Mouse (Mus musculus) neutrophil, adult 5-6 weeks (primary cell): ENCODE data around the gene Tmem198b. TPM values are rescaled to one million over a fixed set of nuclear protein-coding genes. Genes with fewer than 3 reads are reported as not detected.

Experiments used
- ATAC-seq: fragments of 151-379, 151-347 bp; 2 replicates; pipeline ENCODE4 v1.8.0; 2017; ENCODE audit warnings: mild to moderate bottlenecking, moderate TSS enrichment; ENCODE audit not compliant: insufficient number of reproducible peaks, poor library complexity, low FRiP score, severe bottlenecking; ENCODE audit errors: extremely low read depth
- total RNA-seq: library from RNA; stranded (forward); fragments of 200-1000 nt; gene quantifications from 2 replicates; pipeline ENCODE4 v1.2.3, GENCODE M21; 2017

The Tmem198b gene
- total RNA-seq, 1 experiment from 2014 or later: 8.0 TPM

- no peak for ATAC-seq
Observed at GRCm38 (mm10) chr10:128803361-128803760, 809 bp downstream of the Tmem198b start.

- no peak for ATAC-seq
Observed at GRCm38 (mm10) chr10:128802956-128803355, 1.2 kb downstream of the Tmem198b start.

- no peak for ATAC-seq
Observed at GRCm38 (mm10) chr10:128801981-128802495, 2.1 kb downstream of the Tmem198b start.

- no peak for ATAC-seq
Observed at GRCm38 (mm10) chr10:128798676-128799075, 5.5 kb downstream of the Tmem198b start.

GRCm38 (mm10) chr10:128795581-128795980 is 8.6 kb downstream of the Tmem198b start:
- no peak for ATAC-seq

GRCm38 (mm10) chr10:128794391-128794790 is 9.8 kb downstream of the Tmem198b start:
- no peak for ATAC-seq

GRCm38 (mm10) chr10:128793258-128793657 is 10.9 kb downstream of the Tmem198b start:
- no peak for ATAC-seq

GRCm38 (mm10) chr10:128792041-128792440 is 12.1 kb downstream of the Tmem198b start:
- no peak for ATAC-seq

- no peak for ATAC-seq
Observed at GRCm38 (mm10) chr10:128790398-128791124, 13.6 kb downstream of the Tmem198b start, which contains the start of gene Mmp19. Mmp19 (plus strand) TSS chr10:128790910.

- no peak for ATAC-seq
Observed at GRCm38 (mm10) chr10:128780200-128780599, 24.0 kb downstream of the Tmem198b start.

- peak; percentile 93 for ATAC-seq
Observed at GRCm38 (mm10) chr10:128779011-128779795, 25.0 kb downstream of the Tmem198b start.

- ATAC-seq: no peak
Observed at GRCm38 (mm10) chr10:128778441-128778840, 25.7 kb downstream of the Tmem198b start.

- 0 out of 2 replicates have a peak, but pooled peaks have one; percentile 16 for ATAC-seq
Observed at GRCm38 (mm10) chr10:128773685-128774084, 30.5 kb downstream of the Tmem198b start.

GRCm38 (mm10) chr10:128772895-128773294 is 31.3 kb downstream of the Tmem198b start:
- ATAC-seq: no peak

Other genes with a start within 250 kb of the Tmem198b start
- gene Pa2g4, start 238.4 kb downstream of the Tmem198b start, total RNA-seq: 47.6 and 55.1 TPM in 2 replicates
- 1.3 and 1.6 TPM in 2 replicates for gene Erbb3, start 214.7 kb downstream of the Tmem198b start, total RNA-seq
- 404 and 420 TPM in 2 replicates for gene Rps26, start 177.6 kb downstream of the Tmem198b start, total RNA-seq
- 0.35 TPM in 1 of 2 replicates, not detected in the other for gene Ikzf4, start 158.4 kb downstream of the Tmem198b start, total RNA-seq
- gene Suox, start 130.3 kb downstream of the Tmem198b start, total RNA-seq: 4.3 and 6.2 TPM in 2 replicates
- gene Rab5b, start 108.1 kb downstream of the Tmem198b start, total RNA-seq: 129 and 132 TPM in 2 replicates
- gene Pmel, start 100.2 kb downstream of the Tmem198b start, total RNA-seq: not detected in 2 replicates
- gene Cdk2, start 99.3 kb downstream of the Tmem198b start, total RNA-seq: 38.6 and 40.6 TPM in 2 replicates
- gene Dgka, start 59.5 kb downstream of the Tmem198b start, total RNA-seq: 264 and 290 TPM in 2 replicates
- 56.3 and 57.8 TPM in 2 replicates for gene Pym1, start 56.5 kb downstream of the Tmem198b start, total RNA-seq
- gene Mmp19, start 13.5 kb downstream of the Tmem198b start, total RNA-seq: 4.2 and 4.4 TPM in 2 replicates
- gene Dnajc14, start 308 bp downstream of the Tmem198b start, total RNA-seq: 77.7 and 87.9 TPM in 2 replicates
- 77.9 and 106 TPM in 2 replicates for gene Sarnp, start 13.0 kb upstream of the Tmem198b start, total RNA-seq
- gene Ormdl2, start 17.3 kb upstream of the Tmem198b start, total RNA-seq: 20.0 TPM in 2 replicates
- 19.9 and 22.1 TPM in 2 replicates for gene Gdf11, start 87.3 kb upstream of the Tmem198b start, total RNA-seq
- gene Cd63, start 96.6 kb upstream of the Tmem198b start, total RNA-seq: 22.8 and 30.5 TPM in 2 replicates
- 7.4 and 9.5 TPM in 2 replicates for gene Rdh5, start 118.5 kb upstream of the Tmem198b start, total RNA-seq
- gene Bloc1s1, start 119.7 kb upstream of the Tmem198b start, total RNA-seq: 58.3 and 85.6 TPM in 2 replicates
- gene Itga7, start 129.4 kb upstream of the Tmem198b start, total RNA-seq: 0.25 and 0.35 TPM in 2 replicates
- not detected in 2 replicates for gene Mettl7b, start 156.6 kb upstream of the Tmem198b start, total RNA-seq
- gene Olfr9, start 185.1 kb upstream of the Tmem198b start, total RNA-seq: 0.12 TPM in 1 of 2 replicates, not detected in the other
- not detected in 2 replicates for gene Olfr763, start 206.4 kb upstream of the Tmem198b start, total RNA-seq
- gene Olfr764-ps1, start 235.5 kb upstream of the Tmem198b start, total RNA-seq: not detected in 2 replicates
- gene Olfr765, start 245.6 kb upstream of the Tmem198b start, total RNA-seq: not detected in 2 replicates